Mouse (Mus musculus): ENCODE data around the gene Cnbd2. TPM values are rescaled to one million over a fixed set of nuclear protein-coding genes. Genes with fewer than 3 reads are reported as not detected.

The Cnbd2 gene
- polyA plus RNA-seq, 1 experiment from 2014 or later, result 4.5 TPM

- H3K4me2 ChIP-seq (ENCODE audit: low read depth, low read length, severe bottlenecking), result no peak overlapping the region
- no peak overlapping the region for H3K27ac ChIP-seq (ENCODE audit: low read depth, low read length)
- H3K36me3 ChIP-seq (ENCODE audit: control insufficient read depth, insufficient read depth, low read length), result no peaks in the 10 kb centered on the region; the same call in 1 of the 2 replicates
- DNase-seq (ENCODE audit: low spot score), result no peak
- no peaks in the 10 kb centered on the region for H3K9me3 ChIP-seq (ENCODE audit: control insufficient read depth, low read length)
- H3K4me1 ChIP-seq (replicated peaks; ENCODE audit: control insufficient read depth, insufficient read depth, low read length), result no peaks in the 10 kb centered on the region
- no peaks in the 10 kb centered on the region for H3K27me3 ChIP-seq (ENCODE audit: control insufficient read depth, insufficient read depth, low read length)
- 98% methylated on average over 2 of the region's 2 CpGs for WGBS
- ATAC-seq (replicated peaks; ENCODE audit: low FRiP score), result no peak
- no peak overlapping the region for H3K9ac ChIP-seq (ENCODE audit: low read length)
- H3K4me3 ChIP-seq (ENCODE audit: low read depth, low read length), result no peak overlapping the region
Observed at GRCm38 (mm10) chr2:156288222-156288621, 23.9 kb upstream of the Cnbd2 start.

- no peaks in the 10 kb centered on the region for H3K4me1 ChIP-seq (replicated peaks; ENCODE audit: control insufficient read depth, insufficient read depth, low read length)
- H3K9ac ChIP-seq (ENCODE audit: low read length), result no peak overlapping the region
- no peak for ATAC-seq (replicated peaks; ENCODE audit: low FRiP score)
- 85% methylated on average over 2 of the region's 2 CpGs for WGBS
- no peak overlapping the region for H3K4me2 ChIP-seq (ENCODE audit: low read depth, low read length, severe bottlenecking)
- H3K27ac ChIP-seq (ENCODE audit: low read depth, low read length), result no peak overlapping the region
- no peak for DNase-seq (ENCODE audit: low spot score)
- no peak overlapping the region for H3K4me3 ChIP-seq (ENCODE audit: low read depth, low read length)
- no peaks in the 10 kb centered on the region; the same call in 1 of the 2 replicates for H3K36me3 ChIP-seq (ENCODE audit: control insufficient read depth, insufficient read depth, low read length)
- H3K9me3 ChIP-seq (ENCODE audit: control insufficient read depth, low read length), result no peaks in the 10 kb centered on the region
- H3K27me3 ChIP-seq (ENCODE audit: control insufficient read depth, insufficient read depth, low read length), result no peaks in the 10 kb centered on the region
Observed at GRCm38 (mm10) chr2:156289552-156290160, 22.4 kb upstream of the Cnbd2 start.

DNA sequence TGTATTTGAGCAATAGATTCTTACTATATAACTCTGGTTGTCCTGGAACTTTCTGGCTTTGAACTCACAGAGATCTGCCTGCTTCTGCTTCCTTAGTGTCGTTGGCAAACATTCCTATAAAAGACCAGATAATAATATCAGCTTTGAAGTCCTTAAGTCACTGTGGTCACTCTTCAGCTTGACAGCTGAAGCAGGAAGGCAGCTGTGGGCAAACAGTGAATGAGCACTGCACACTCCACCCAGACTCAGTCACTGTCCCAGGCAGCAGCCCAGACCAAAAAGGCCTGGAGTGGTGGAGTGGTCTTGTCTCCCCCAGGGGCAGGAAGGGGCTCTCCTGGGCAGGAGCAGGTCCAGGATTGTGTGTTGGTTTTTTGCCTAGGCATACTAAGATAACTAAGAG lies 20.1 kb upstream of the Cnbd2 start:
- no peak overlapping the region for H3K4me3 ChIP-seq (ENCODE audit: low read depth, low read length)
- 86% methylated on average over 1 of the region's 1 CpGs for whole genome bisulfite sequencing
- ATAC-seq (replicated peaks; ENCODE audit: low FRiP score) (no peak), DNase-seq (ENCODE audit: low spot score) (no peak)
- H3K4me2 ChIP-seq (ENCODE audit: low read depth, low read length, severe bottlenecking), result no peak overlapping the region
- H3K4me1 ChIP-seq (replicated peaks; ENCODE audit: control insufficient read depth, insufficient read depth, low read length), result no peaks in the 10 kb centered on the region
- H3K27me3 ChIP-seq (ENCODE audit: control insufficient read depth, insufficient read depth, low read length), result no peaks in the 10 kb centered on the region
- peaks cover 5% of the 10 kb centered on the region; the same call in 1 of the 2 replicates for H3K36me3 ChIP-seq (ENCODE audit: control insufficient read depth, insufficient read depth, low read length)
- H3K9me3 ChIP-seq (ENCODE audit: control insufficient read depth, low read length), result no peaks in the 10 kb centered on the region
- H3K27ac ChIP-seq (ENCODE audit: low read depth, low read length), result no peak overlapping the region
- no peak overlapping the region for H3K9ac ChIP-seq (ENCODE audit: low read length)

GRCm38 (mm10) chr2:156295601-156296063 lies 16.5 kb upstream of the Cnbd2 start:
- Histone ChIP-seq H3K36me3 (ENCODE audit: control insufficient read depth, insufficient read depth, low read length) (peaks cover 7% of the 10 kb centered on the region; the same call in 1 of the 2 replicates), H3K27me3 (ENCODE audit: control insufficient read depth, insufficient read depth, low read length) (no peaks in the 10 kb centered on the region), H3K9ac (ENCODE audit: low read length) (no peak overlapping the region), H3K4me2 (ENCODE audit: low read depth, low read length, severe bottlenecking) (no peak overlapping the region), H3K27ac (ENCODE audit: low read depth, low read length) (no peak overlapping the region), H3K4me1 (replicated peaks; ENCODE audit: control insufficient read depth, insufficient read depth, low read length) (no peaks in the 10 kb centered on the region), H3K4me3 (ENCODE audit: low read depth, low read length) (no peak overlapping the region), H3K9me3 (ENCODE audit: control insufficient read depth, low read length) (no peaks in the 10 kb centered on the region)
- WGBS, result 93% methylated on average over 2 of the region's 2 CpGs
- DNase-seq (ENCODE audit: low spot score), result no peak
- ATAC-seq (replicated peaks; ENCODE audit: low FRiP score), result no peak

DNA sequence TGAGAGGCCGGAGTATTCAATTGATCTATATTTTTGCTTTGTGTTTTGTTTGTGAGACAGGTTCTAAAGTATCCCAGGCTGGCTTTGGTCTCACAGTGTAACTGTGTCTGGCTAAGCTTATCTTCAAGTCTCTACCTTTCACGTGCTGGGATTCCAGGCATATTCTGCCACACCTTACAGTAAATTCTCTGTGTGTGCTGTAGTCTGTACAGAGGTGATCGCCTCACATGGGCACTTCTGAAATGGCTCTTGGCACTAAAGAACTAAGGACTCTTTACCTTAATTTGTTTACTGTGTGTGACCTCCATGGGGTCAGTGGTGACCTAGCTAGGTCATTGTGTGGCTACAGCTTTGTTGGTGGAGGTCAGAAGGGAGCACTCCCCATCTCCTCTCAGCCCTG lies 15.9 kb upstream of the Cnbd2 start:
- ATAC-seq (replicated peaks; ENCODE audit: low FRiP score) (no peak), DNase-seq (ENCODE audit: low spot score) (no peak)
- H3K9me3 ChIP-seq (ENCODE audit: control insufficient read depth, low read length), result no peaks in the 10 kb centered on the region
- H3K4me2 ChIP-seq (ENCODE audit: low read depth, low read length, severe bottlenecking), result no peak overlapping the region
- peaks cover 7% of the 10 kb centered on the region; the same call in 1 of the 2 replicates for H3K36me3 ChIP-seq (ENCODE audit: control insufficient read depth, insufficient read depth, low read length)
- H3K27me3 ChIP-seq (ENCODE audit: control insufficient read depth, insufficient read depth, low read length), result no peaks in the 10 kb centered on the region
- H3K4me1 ChIP-seq (replicated peaks; ENCODE audit: control insufficient read depth, insufficient read depth, low read length), result no peaks in the 10 kb centered on the region
- H3K4me3 ChIP-seq (ENCODE audit: low read depth, low read length), result no peak overlapping the region
- WGBS, result 90% methylated on average over 3 of the region's 3 CpGs
- H3K9ac ChIP-seq (ENCODE audit: low read length), result no peak overlapping the region
- no peak overlapping the region for H3K27ac ChIP-seq (ENCODE audit: low read depth, low read length)

- ATAC-seq (replicated peaks; ENCODE audit: low FRiP score) (no peak), DNase-seq (ENCODE audit: low spot score) (no peak)
- Histone ChIP-seq H3K9ac (ENCODE audit: low read length) (no peak overlapping the region), H3K27me3 (ENCODE audit: control insufficient read depth, insufficient read depth, low read length) (no peaks in the 10 kb centered on the region), H3K4me1 (replicated peaks; ENCODE audit: control insufficient read depth, insufficient read depth, low read length) (no peaks in the 10 kb centered on the region), H3K9me3 (ENCODE audit: control insufficient read depth, low read length) (no peaks in the 10 kb centered on the region), H3K4me2 (ENCODE audit: low read depth, low read length, severe bottlenecking) (no peak overlapping the region), H3K4me3 (ENCODE audit: low read depth, low read length) (no peak overlapping the region), H3K27ac (ENCODE audit: low read depth, low read length) (no peak overlapping the region), H3K36me3 (ENCODE audit: control insufficient read depth, insufficient read depth, low read length) (peaks cover 7% of the 10 kb centered on the region; the same call in 1 of the 2 replicates)
- WGBS, result 91% methylated on average over 3 of the region's 3 CpGs
Observed at GRCm38 (mm10) chr2:156297653-156298052, 14.4 kb upstream of the Cnbd2 start.

- H3K36me3 ChIP-seq (ENCODE audit: control insufficient read depth, insufficient read depth, low read length), result peaks cover 7% of the 10 kb centered on the region; the same call in 1 of the 2 replicates
- ATAC-seq (replicated peaks; ENCODE audit: low FRiP score), result no peak
Observed at GRCm38 (mm10) chr2:156298458-156298857, 13.6 kb upstream of the Cnbd2 start.

GRCm38 (mm10) chr2:156302063-156302462 lies 10.0 kb upstream of the Cnbd2 start:
- Histone ChIP-seq H3K27ac (ENCODE audit: low read depth, low read length) (no peak overlapping the region), H3K4me1 (replicated peaks; ENCODE audit: control insufficient read depth, insufficient read depth, low read length) (no peaks in the 10 kb centered on the region), H3K4me2 (ENCODE audit: low read depth, low read length, severe bottlenecking) (no peak overlapping the region), H3K9me3 (ENCODE audit: control insufficient read depth, low read length) (no peaks in the 10 kb centered on the region), H3K36me3 (ENCODE audit: control insufficient read depth, insufficient read depth, low read length) (peaks cover 2% of the 10 kb centered on the region; the same call in 1 of the 2 replicates), H3K4me3 (ENCODE audit: low read depth, low read length) (no peak overlapping the region), H3K9ac (ENCODE audit: low read length) (no peak overlapping the region), H3K27me3 (ENCODE audit: control insufficient read depth, insufficient read depth, low read length) (no peaks in the 10 kb centered on the region)
- 94% methylated on average over 4 of the region's 4 CpGs for WGBS
- ATAC-seq (replicated peaks; ENCODE audit: low FRiP score), result no peak
- DNase-seq (ENCODE audit: low spot score), result no peak

More at GRCm38 (mm10) chr2:156298458-156298857, 13.6 kb upstream of the Cnbd2 start:
- H3K9me3 ChIP-seq (ENCODE audit: control insufficient read depth, low read length), result no peaks in the 10 kb centered on the region
- H3K27ac ChIP-seq (ENCODE audit: low read depth, low read length), result no peak overlapping the region
- no peaks in the 10 kb centered on the region for H3K27me3 ChIP-seq (ENCODE audit: control insufficient read depth, insufficient read depth, low read length)
- H3K9ac ChIP-seq (ENCODE audit: low read length), result no peak overlapping the region
- WGBS, result 88% methylated on average over 7 of the region's 7 CpGs
- no peaks in the 10 kb centered on the region for H3K4me1 ChIP-seq (replicated peaks; ENCODE audit: control insufficient read depth, insufficient read depth, low read length)
- no peak overlapping the region for H3K4me2 ChIP-seq (ENCODE audit: low read depth, low read length, severe bottlenecking)
- DNase-seq (ENCODE audit: low spot score), result no peak
- H3K4me3 ChIP-seq (ENCODE audit: low read depth, low read length), result no peak overlapping the region

GRCm38 (mm10) chr2:156304351-156304750 lies 7.7 kb upstream of the Cnbd2 start:
- Histone ChIP-seq H3K4me2 (ENCODE audit: low read depth, low read length, severe bottlenecking) (no peak overlapping the region), H3K27ac (ENCODE audit: low read depth, low read length) (no peak overlapping the region), H3K9ac (ENCODE audit: low read length) (no peak overlapping the region), H3K36me3 (ENCODE audit: control insufficient read depth, insufficient read depth, low read length) (no peaks in the 10 kb centered on the region; the same call in 1 of the 2 replicates), H3K4me3 (ENCODE audit: low read depth, low read length) (no peak overlapping the region), H3K4me1 (replicated peaks; ENCODE audit: control insufficient read depth, insufficient read depth, low read length) (no peaks in the 10 kb centered on the region), H3K27me3 (ENCODE audit: control insufficient read depth, insufficient read depth, low read length) (no peaks in the 10 kb centered on the region), H3K9me3 (ENCODE audit: control insufficient read depth, low read length) (no peaks in the 10 kb centered on the region)
- WGBS, result 97% methylated on average over 4 of the region's 4 CpGs
- ATAC-seq (replicated peaks; ENCODE audit: low FRiP score), result no peak
- no peak for DNase-seq (ENCODE audit: low spot score)
